Mouse (Mus musculus) thymus, postnatal 25 days (tissue): ENCODE measurements around the gene Cacna2d1.

Experiments
- DNase-seq: peaks from one replicate; pipeline ENCODE4 v3.0.0; 2022

The Cacna2d1 gene

GRCm38 (mm10) chr5:16063273-16063672 lies 128.8 kb downstream of the Cacna2d1 start:
- no peak for DNase-seq

DNA sequence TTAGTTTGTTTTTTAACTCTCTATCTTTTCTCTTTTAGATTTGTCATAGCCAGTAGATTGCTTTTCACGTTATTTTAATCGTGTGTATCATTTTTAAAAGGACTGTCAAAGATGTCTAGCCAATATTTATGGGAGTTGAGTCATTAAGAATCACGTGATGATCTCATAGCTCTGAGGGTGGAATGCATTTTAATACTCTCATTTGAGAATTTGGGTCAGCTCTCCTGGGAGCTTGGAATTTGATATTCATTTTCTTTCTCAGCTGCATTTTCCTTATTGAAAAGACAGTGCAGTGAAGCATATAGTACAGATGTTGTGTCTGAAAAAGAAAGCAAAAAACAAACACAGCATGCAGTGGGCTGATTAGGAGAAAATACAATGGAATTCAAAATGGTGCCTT lies 129.5 kb downstream of the Cacna2d1 start:
- DNase-seq, result no peak

DNA sequence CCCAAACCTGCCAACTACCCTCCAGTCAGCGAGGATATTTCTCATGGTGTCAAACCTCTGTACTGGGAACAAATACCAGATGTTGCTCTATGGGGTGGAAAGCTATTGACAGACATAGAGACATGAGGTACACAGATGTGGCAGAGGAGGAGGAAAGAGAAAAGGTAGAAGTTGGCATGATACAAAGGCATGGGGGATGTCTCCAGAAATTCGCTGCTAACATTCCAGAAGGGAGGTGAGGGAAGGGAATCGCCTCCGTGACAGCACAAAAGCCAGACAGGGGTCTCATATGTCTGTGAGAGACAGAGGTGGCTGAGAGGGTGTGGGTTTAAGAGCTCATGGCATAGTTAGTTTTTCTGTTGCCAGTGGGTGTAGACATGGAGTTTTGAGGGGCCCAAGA lies 131.3 kb downstream of the Cacna2d1 start:
- no peak for DNase-seq

GRCm38 (mm10) chr5:16082253-16082652 lies 147.8 kb downstream of the Cacna2d1 start:
- no peak for DNase-seq

GRCm38 (mm10) chr5:16086979-16087902 lies 152.8 kb downstream of the Cacna2d1 start:
- no peak for DNase-seq

- no peak for DNase-seq
Measured at GRCm38 (mm10) chr5:16087995-16088394, 153.5 kb downstream of the Cacna2d1 start.

DNA sequence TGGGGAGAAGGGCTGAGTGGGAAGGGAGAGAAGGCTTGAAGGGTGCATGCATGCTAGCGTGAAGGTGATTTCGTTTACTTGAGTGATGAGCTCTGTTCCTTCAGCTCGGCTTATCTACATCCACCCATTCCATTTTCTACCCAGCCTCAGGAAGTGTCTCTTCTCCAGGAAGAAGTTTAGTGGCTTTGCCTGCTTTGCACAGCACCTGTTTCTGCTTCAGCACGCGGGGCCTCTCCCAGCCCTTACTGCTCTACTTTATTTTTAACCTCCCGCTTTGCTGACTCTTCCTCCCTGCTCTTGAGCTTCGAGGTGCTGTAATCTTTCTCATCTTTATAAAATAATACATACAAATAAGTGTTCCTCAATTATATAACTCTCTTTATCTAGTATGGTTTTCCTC lies 158.0 kb downstream of the Cacna2d1 start:
- no peak for DNase-seq

GRCm38 (mm10) chr5:16093071-16093693 lies 158.7 kb downstream of the Cacna2d1 start:
- no peak for DNase-seq

- DNase-seq, result no peak
Measured at GRCm38 (mm10) chr5:16095345-16095744, 160.9 kb downstream of the Cacna2d1 start.

GRCm38 (mm10) chr5:16098766-16099165 lies 164.3 kb downstream of the Cacna2d1 start:
- no peak for DNase-seq

DNA sequence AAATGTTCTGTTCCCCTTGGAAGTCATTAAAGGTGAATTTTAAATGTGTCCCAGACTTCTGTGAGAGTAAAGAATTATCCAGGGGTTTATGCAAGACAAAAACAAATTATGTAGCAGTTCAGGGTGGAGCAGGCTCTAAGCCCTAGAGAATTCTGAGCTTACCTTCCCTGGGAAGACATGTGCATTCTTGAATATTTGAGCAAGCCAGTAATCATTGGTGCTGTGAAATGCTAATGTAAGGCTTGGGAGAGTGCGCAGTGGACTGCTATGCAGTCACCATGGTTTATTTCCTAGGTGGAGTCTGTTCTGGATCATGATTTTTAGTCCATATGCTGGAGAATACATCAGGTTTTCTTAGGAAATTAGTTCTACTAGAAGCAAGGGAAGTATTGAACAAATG lies 167.3 kb downstream of the Cacna2d1 start:
- no peak for DNase-seq

DNA sequence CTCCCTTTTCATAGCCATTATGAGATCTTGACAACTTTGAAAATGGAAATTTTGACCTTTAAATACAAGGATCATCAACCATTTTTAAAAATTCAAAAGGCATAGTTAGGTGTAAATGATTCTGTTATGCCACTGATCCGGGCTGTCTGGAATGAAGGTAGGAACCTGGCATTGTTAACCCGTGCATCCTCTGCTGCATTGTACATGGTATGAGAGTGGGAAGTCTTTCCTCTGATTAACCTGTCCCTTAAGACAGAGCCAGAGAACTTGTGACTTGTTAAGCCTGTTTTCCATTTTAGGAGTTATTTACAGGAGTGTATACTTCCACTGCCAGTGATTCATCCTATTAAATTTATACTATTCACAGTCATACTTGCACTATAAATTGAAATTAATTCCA lies 171.2 kb downstream of the Cacna2d1 start:
- DNase-seq, result no peak

DNA sequence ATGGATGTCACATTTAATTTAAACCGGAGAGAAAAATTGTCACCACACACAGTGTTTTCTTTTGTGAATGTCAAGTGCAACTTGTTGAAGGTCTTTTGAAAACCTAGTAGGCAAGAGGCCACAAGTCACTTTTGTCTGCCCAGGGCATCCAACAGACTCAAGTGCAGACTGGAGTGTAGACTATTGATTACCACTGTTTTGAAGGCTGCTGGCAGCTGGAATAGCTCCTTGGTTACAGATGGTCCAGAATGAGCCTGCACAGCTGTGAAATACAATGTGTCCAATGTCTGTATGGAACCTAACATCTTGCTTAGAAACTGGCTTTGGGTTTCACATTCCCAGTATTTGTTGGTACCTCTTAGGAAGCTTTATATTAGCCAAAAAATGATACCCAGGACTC lies 176.2 kb downstream of the Cacna2d1 start:
- no peak for DNase-seq

- no peak for DNase-seq
Measured at GRCm38 (mm10) chr5:16113879-16114278, 179.4 kb downstream of the Cacna2d1 start.

DNA sequence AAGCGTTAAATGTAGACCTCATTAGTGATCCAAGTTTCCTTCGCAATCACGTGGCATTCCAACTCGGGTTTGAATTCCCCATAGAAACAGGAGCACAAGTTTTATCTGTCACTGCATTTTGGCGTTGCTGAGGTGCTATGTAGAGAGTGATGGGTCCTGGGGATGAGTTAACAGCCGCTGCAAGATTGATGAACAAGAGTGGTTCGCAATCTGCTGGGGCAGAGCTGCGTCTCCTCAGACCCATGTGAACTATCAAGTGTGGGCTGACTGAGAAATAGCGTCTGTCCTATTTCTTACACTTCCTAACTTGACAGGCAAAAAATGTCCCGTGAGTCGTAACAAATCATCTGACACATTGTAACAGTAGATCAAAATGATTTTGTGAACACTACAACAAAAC lies 186.8 kb downstream of the Cacna2d1 start:
- DNase-seq, result no peak

- DNase-seq, result no peak
Measured at GRCm38 (mm10) chr5:16122110-16122509, 187.6 kb downstream of the Cacna2d1 start.

DNA sequence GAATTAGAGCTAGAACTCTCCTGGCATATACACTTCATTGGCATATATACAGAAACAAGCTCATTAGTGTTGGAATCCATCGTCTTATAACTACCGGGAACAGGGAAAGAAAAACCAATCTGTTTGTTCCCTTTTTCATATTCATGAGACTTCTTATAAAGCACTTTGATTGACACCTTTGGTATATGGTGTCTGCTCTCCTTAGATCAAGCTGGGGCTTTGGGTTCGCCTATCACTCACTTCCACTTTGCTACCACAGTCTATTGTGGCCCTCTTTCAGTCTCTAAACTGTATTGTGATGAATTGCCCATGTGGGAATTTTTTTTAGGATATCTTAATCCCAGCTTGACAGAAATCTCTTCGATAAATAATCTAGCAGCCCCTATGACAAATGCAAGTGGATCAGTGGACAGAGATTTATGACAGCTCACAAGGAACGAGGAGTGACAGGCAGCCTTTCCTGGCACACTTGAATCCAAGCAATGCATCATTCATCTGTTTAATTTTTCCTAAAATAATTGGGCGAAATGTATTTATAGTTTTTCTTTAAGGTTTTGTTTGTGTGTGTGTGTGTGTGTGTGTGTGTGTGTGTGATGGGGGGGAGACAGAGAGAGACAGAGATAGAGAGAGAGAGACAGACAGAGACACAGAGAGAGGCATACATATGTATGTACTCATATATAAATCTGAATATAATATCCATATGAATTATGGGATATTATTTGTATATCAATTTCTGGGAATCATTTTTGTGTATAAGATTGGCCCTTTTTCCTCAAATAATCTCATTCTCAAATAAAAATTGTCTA lies 200.0 kb downstream of the Cacna2d1 start:
- DNase-seq, result no peak

GRCm38 (mm10) chr5:16135986-16136385 lies 201.5 kb downstream of the Cacna2d1 start:
- DNase-seq, result no peak

GRCm38 (mm10) chr5:16136839-16137238 lies 202.3 kb downstream of the Cacna2d1 start:
- no peak for DNase-seq

GRCm38 (mm10) chr5:16146602-16147001 lies 212.1 kb downstream of the Cacna2d1 start:
- no peak for DNase-seq

DNA sequence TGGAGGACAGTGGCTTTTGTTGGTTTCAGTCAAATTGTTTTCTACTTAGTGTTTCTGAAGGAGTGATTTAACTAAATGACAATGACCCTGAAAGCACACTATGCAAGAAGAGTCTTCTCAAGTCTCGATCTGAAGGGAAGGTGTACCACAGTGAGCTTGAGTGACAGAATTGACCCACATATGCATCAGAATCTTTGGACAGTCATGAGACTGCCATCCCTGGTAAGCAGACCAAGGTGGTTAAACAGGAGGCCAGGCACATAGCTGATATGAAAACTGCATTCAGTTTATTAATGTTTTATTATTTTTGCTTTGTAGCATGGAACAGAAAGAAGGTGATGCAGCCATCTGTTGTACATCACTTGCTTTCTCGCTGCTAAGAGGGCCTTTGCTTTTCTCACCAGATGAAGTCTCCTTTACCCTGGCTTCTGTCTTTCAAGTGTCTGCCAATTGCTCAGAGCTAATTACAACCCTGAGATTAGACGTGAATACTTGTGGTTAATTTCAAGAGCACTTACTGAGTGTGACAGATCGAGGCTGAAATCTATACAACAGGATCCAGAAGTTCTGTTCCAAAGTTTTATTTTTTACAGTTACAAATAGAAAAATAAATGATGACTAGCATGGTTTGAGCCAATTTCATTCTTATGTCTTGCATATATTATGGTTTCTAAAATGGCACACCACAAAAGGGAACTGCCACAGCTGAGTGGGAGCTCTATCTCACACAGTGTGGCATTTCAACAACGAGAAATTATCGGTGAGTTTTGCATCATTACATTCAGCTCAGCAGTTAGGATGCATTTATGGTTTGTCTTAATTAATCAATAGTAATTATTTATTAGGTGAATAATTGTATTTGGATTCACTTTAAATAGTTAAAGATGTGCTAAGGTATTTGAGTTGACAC lies 221.1 kb downstream of the Cacna2d1 start:
- no peak for DNase-seq

DNA sequence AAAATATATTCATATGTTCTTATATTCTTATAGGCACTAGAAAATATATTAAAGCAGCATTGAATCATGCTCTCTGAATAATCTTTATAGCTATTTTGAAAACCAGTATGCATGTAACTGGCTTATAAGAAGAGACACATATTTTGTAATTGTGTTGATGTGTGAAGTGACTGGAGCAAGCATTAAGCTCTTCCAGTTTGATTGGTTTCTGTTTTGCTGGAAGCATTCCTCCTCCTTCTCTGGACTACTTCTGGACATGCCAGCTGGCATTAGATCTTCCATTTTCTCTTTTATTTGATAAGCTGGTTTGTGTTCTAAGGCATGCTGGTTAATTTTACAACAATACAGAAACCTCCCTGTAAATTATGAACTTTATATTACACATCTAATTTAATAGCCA lies 228.8 kb downstream of the Cacna2d1 start:
- no peak for DNase-seq
